Mouse (Mus musculus) kidney, adult 2 months (tissue): ENCODE results near the gene Rgl3. TPM values are rescaled to one million over a fixed set of nuclear protein-coding genes. Genes with fewer than 3 reads are reported as not detected.

Experiments
- DNase-seq: peaks from one replicate; pipeline ENCODE4 v3.0.0; 2021
- H3K27ac ChIP-seq: fragments of 200-500 bp; 2 replicates; pipeline ENCODE4 v1.5.1; 2012; ENCODE audit warnings: low read depth, low read length, control low read depth, inconsistent platforms; ENCODE audit not compliant: insufficient read depth
- H3K27me3 ChIP-seq: fragments of 200-500 bp; replicated peaks from 2 replicates; pipeline ENCODE4 v1.6.1; 2012; ENCODE audit warnings: mild to moderate bottlenecking, moderate library complexity, low read length, inconsistent platforms; ENCODE audit not compliant: control insufficient read depth, insufficient read depth
- H3K36me3 ChIP-seq: fragments of 200-500 bp; 2 replicates; pipeline ENCODE4 v1.6.1; 2012; ENCODE audit warnings: mild to moderate bottlenecking, moderate library complexity, low read length, inconsistent platforms; ENCODE audit not compliant: control insufficient read depth, insufficient read depth
- H3K4me1 ChIP-seq: fragments of 200-500 bp; 2 replicates; pipeline ENCODE4 v1.6.1; 2011; ENCODE audit warnings: low read length; ENCODE audit not compliant: control insufficient read depth, insufficient read depth
- H3K4me3 ChIP-seq: fragments of 200-500 bp; 2 replicates; pipeline ENCODE4 v1.5.1; 2011; ENCODE audit warnings: mild to moderate bottlenecking, low read depth, low read length, control low read depth; ENCODE audit not compliant: insufficient read depth
- CTCF ChIP-seq: fragments of 200-500 bp; conservative IDR thresholded peaks from 2 replicates; pipeline ENCODE4 v1.5.1; 2011; ENCODE audit warnings: low read depth, mild to moderate bottlenecking, control low read depth, low read length, moderate library complexity, mixed read lengths; ENCODE audit not compliant: insufficient read depth, insufficient read length
- POLR2A ChIP-seq: fragments of 200-500 bp; IDR thresholded peaks from one replicate; pipeline ENCODE4 v1.6.1; 2011; ENCODE audit warnings: low read depth, low read length, control low read depth
- WGBS: fragments of 180-500 bp; shearing (Covaris S2); methylation state at CpG from one replicate; pipeline ENCODE4 v1.1.7; 2018; 5-methylcytosine and 5-hydroxymethylcytosine counted together
- polyA plus RNA-seq: library from polyadenylated mRNA; depleted of rRNA; stranded (reverse); fragments of >200 nt; gene quantifications from 2 replicates; pipeline ENCODE4 v1.2.3, GENCODE M21; 2012

Gene Rgl3
- polyA plus RNA-seq, 1 experiment, result 88.2 TPM

GRCm38 (mm10) chr9:22016245-22016644, 27.0 kb upstream of the Rgl3 start:
- DNase-seq, result no peak
- H3K27ac ChIP-seq, result no peak overlapping the region
- H3K27me3 ChIP-seq, result no peaks in the 10 kb centered on the region
- H3K36me3 ChIP-seq, result no peaks in the 10 kb centered on the region
- H3K4me1 ChIP-seq, result no peaks in the 10 kb centered on the region
- H3K4me3 ChIP-seq, result no peak overlapping the region
- 60% methylated on average over 10 of the region's 10 CpGs for WGBS
- TF ChIP-seq POLR2A, result no peak
- TF ChIP-seq CTCF, result no peak

- DNase-seq, result no peak
- H3K27ac ChIP-seq, result no peak overlapping the region
- H3K27me3 ChIP-seq, result no peaks in the 10 kb centered on the region
- TF ChIP-seq POLR2A, result no peak
- TF ChIP-seq CTCF, result no peak
- H3K4me1 ChIP-seq, result no peaks in the 10 kb centered on the region
- H3K36me3 ChIP-seq, result peaks cover 3% of the 10 kb centered on the region
- H3K4me3 ChIP-seq, result no peak overlapping the region
- WGBS, result 94% methylated on average over 13 of the region's 13 CpGs
Observed at GRCm38 (mm10) chr9:22012731-22013130, 23.5 kb upstream of the Rgl3 start.

- TF ChIP-seq CTCF, result no peak
- no peak for TF ChIP-seq POLR2A
- Histone ChIP-seq H3K27me3 (no peaks in the 10 kb centered on the region), H3K27ac (no peak overlapping the region), H3K4me3 (no peak overlapping the region), H3K4me1 (no peaks in the 10 kb centered on the region), H3K36me3 (peaks cover 3% of the 10 kb centered on the region)
- WGBS, result 89% methylated on average over 5 of the region's 5 CpGs
- DNase-seq, result no peak
Observed at GRCm38 (mm10) chr9:22011055-22011454, 21.8 kb upstream of the Rgl3 start.

GRCm38 (mm10) chr9:22004546-22004945, 15.3 kb upstream of the Rgl3 start:
- H3K4me3 ChIP-seq, result no peak overlapping the region
- no peak overlapping the region for H3K27ac ChIP-seq
- no peak for DNase-seq
- peaks cover 3% of the 10 kb centered on the region for H3K36me3 ChIP-seq
- no peak for TF ChIP-seq POLR2A
- TF ChIP-seq CTCF, result no peak
- no peaks in the 10 kb centered on the region for H3K27me3 ChIP-seq
- 93% methylated on average over 12 of the region's 12 CpGs for WGBS
- peaks cover 5% of the 10 kb centered on the region for H3K4me1 ChIP-seq

GRCm38 (mm10) chr9:22003163-22003554, 13.9 kb upstream of the Rgl3 start:
- no peak for TF ChIP-seq CTCF
- TF ChIP-seq POLR2A, result no peak
- Histone ChIP-seq H3K4me1 (peaks cover 5% of the 10 kb centered on the region), H3K4me3 (peak overlapping the region; percentile 80), H3K27ac (peak overlapping the region; percentile 19; the same call in 1 of the 2 replicates), H3K36me3 (no peaks in the 10 kb centered on the region), H3K27me3 (no peaks in the 10 kb centered on the region)
- WGBS, result 1% methylated on average over 18 of the region's 18 CpGs
- DNase-seq, result no peak

GRCm38 (mm10) chr9:22002194-22003162, 13.2 kb upstream of the Rgl3 start, which contains the start of the genes Ccdc151 and Prkcsh:
TSS of gene Ccdc151 (minus strand) at chr9:22002634.
TSS of gene Prkcsh (plus strand) at chr9:22002806.
- H3K4me1 ChIP-seq, result peaks cover 5% of the 10 kb centered on the region
- peak; percentile 100 for DNase-seq
- no peaks in the 10 kb centered on the region for H3K36me3 ChIP-seq
- TF ChIP-seq CTCF (no peak), POLR2A (no peak)
- H3K27ac ChIP-seq, result peak within 1 kb of the TSS; percentile 19; the same call in 1 of the 2 replicates
- WGBS, result 6% methylated on average over 57 of the region's 57 CpGs
- peak within 1 kb of the TSS; percentile 80 for H3K4me3 ChIP-seq
- H3K27me3 ChIP-seq, result no peaks in the 10 kb centered on the region

GRCm38 (mm10) chr9:22001633-22002032, 12.4 kb upstream of the Rgl3 start:
- no peak for DNase-seq
- Histone ChIP-seq H3K36me3 (no peaks in the 10 kb centered on the region), H3K4me3 (no peak overlapping the region), H3K27ac (no peak overlapping the region), H3K27me3 (no peaks in the 10 kb centered on the region), H3K4me1 (peaks cover 5% of the 10 kb centered on the region)
- no peak for TF ChIP-seq POLR2A
- no peak for TF ChIP-seq CTCF
- WGBS, result 81% methylated on average over 4 of the region's 4 CpGs
